Mouse (Mus musculus): ENCODE measurements around the gene Lpp.

Gene Lpp

DNA sequence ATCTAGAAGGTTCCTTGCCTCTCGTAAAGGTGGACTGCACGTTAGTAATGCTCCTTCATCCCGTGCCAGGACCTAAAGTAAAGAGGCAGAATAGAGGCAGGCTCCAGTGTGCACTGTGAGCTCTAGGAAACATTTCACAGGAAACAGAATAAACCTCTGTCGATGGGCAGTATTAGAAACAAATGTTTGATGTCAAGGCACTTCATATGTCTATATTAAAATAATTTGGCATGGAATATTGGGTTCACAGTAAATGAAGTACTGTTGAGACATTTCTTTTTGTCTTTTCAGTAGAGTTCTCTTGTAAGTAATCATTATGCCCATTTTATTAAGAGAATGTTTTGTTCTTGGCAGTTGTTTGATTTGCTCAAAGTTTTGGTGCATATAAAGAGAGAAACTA lies 398.7 kb downstream of the Lpp start:
- DNase-seq (ENCODE audit: extremely low spot score, low spot score): no peak

DNA sequence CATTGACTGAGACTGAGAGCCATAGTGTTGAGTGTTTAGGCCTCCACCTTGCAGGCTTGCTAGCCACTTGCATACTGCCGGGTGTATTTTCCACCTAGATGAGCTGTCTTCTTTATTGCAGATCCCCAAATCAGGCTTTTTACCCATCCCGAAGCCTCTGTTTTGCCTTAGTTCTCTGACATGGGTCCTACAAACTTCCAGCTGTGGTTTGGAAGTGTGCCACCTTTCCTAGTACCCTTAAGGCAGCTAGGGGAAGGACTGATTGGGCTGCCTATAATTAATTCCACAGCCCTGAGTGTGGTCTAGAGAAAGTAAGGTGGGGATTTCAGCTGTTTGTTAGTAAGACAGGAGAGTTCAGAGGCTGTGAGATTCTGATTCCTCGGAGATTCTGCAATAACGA lies 399.5 kb downstream of the Lpp start:
- no peak for DNase-seq (ENCODE audit: extremely low spot score, low spot score)

DNA sequence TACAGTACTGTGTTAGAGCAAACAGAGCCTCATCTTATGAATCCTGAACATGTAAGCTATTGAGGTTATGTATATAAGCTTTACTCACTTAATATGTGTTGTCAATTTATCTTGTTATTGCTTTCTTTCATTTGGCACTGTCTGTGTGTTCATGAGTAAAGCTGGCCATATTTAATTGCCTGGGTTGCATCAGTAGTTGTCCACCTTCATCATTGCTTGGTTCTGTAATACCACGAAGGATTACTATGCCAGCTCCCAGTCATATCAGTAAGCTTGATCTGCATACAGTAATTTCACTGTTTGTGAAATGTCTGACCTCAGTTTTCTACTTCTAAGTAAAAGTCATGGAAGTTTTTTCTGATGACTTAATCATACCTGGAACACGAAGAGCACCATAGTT lies 401.4 kb downstream of the Lpp start:
- DNase-seq (ENCODE audit: extremely low spot score, low spot score): no peak

DNA sequence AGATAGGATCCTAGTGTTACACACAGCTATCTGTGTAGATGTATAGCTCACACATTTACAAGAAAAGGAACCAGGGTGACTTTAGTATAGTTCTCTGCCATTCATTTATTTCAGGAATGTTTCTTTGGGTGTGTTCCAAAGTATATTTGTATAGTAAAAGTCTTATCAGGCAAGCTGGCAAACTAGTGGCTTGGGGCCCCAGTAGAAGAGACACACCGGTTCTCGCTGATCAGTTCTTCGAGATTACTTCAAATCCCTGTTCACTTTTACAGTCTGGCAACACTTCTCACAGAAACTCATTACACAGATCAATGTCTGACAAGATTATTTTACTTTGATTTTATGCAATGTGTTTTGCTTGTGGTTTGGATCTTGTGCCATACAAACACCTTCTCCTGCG lies 408.0 kb downstream of the Lpp start:
- DNase-seq (ENCODE audit: extremely low spot score, low spot score): no peak

DNA sequence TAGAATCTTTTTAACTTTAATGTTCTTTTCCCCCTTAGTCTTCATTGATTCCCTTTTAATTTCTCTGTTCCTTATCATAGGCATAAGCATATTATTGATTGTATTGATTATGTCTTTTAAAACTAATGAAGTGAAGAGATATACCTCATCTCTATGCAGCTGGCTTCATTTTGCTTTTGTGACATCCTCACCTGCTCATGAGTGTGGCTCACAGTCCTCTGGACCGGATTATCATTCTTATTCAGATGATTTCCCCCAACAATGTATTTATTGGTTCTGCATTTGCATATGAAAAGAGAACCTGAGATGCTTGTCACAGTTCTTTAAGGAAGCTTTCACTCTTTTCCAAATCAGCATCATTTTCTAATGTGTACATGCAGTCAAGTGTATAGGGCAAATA lies 408.5 kb downstream of the Lpp start:
- DNase-seq (ENCODE audit: extremely low spot score, low spot score): no peak

DNA sequence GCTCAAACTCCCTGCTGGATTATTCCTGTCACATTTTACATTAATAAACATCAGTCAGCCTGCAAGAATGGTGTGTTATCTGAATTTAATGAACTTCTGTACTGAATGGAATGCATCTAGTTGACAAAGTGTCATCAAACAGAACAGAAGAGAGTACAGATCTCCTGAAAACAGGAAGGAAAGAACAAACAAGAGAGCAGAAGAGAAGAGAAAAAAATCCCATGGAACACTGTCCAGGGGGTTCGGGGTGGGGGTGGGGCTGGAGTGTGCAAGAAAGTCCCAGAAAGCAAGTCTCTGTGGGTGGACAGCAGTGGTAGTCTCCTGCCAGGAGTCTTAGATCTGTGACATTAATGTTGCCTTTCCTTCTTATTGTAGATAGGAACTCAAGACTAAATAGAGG lies 412.8 kb downstream of the Lpp start:
- no peak for DNase-seq (ENCODE audit: extremely low spot score, low spot score)

DNA sequence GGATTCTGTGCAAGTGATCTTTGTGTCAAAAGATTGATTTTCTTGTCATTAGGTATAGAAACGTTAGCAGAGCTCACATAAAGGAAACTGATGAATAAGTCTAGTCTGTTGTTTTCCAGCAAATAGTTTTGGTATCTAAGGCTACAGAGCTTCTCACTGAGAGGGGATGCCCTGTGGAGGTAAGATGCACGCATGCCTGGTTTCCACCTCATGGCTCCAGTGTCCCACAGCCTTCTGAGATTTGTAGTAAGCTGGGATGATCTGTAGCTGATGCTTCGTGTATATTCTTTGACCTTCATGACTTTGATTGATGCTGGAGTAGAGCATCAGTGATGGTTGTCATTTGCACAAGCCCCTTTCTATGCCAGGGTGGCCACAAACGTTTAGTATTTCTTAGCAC lies 414.3 kb downstream of the Lpp start:
- DNase-seq (ENCODE audit: extremely low spot score, low spot score): no peak

DNA sequence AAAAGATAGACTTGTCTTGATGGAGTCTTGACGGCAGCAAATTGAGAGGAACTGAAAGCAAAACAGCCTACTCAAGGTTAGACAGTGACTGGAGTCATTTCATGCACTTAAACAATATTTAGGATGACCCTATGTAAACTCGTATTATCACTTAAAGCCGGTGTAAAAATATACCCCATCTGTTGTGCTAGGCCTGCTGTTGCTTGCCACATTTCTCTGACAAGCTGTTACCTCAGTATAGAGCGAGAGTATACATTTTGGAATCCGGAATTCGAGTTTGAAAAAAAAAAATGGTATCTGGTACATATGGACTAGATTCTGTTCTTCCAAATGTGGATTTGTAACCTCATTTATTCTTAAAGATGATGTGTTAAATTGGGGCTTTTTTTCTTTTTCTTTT lies 416.5 kb downstream of the Lpp start:
- DNase-seq (ENCODE audit: extremely low spot score, low spot score): no peak

DNA sequence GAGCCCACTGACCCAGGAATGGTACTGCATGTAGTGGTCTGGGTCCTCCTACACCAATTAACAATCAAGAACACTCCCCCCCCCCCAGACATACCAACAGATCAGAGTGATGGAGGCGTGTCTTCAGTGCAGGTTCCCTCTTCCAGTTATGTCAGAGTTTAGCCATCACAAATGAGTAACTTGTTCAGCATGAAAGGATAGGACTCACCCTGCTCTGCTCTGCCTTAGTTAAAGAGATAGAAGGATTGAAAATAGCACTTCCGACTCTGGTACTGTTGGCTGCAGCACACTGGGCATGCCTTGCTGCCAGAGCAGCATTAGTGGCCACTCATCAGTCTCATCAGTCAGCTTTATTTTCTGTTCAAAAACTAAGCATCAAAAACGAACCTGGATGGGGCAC lies 423.3 kb downstream of the Lpp start:
- no peak for DNase-seq (ENCODE audit: extremely low spot score, low spot score)

DNA sequence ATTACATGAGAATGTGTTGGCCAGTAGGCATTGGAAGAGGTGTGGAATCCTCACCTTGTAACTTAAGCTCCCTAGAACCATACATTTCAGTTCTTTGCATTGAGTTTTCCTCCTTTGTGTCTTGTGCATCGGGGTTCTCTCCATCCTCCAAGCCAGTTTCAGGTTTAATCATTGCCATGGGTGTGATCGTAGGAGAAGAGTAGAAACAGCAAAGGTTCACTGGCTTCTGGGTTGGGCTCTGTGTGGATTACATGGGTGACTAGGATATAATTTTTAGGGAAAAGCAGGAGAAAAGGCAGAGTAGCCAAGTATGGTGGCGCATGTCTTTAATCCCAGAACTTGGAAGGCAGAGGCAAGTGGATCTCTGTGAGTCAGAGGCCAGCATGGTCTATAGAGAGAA lies 424.1 kb downstream of the Lpp start:
- no peak for DNase-seq (ENCODE audit: extremely low spot score, low spot score)

DNA sequence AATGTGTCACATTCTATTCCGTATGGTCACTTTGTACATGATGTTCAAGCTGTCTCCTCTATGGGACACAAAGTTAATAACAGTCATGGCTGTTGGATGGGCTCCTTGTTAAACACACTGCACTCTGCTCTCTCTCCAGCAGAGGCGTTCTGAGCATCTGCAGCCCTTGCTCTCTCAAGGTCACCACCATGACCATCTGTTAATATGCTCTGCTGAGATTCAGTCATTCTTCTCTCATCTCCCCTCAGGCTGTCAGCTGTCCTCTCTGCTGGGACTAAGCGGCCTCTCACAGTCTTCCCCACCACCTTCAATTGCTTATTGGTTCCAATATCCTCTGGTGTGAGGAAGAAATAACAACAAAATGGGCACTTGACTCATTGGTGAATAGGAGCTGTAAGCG lies 425.8 kb downstream of the Lpp start:
- peak; percentile 22 for DNase-seq (ENCODE audit: extremely low spot score, low spot score)

DNA sequence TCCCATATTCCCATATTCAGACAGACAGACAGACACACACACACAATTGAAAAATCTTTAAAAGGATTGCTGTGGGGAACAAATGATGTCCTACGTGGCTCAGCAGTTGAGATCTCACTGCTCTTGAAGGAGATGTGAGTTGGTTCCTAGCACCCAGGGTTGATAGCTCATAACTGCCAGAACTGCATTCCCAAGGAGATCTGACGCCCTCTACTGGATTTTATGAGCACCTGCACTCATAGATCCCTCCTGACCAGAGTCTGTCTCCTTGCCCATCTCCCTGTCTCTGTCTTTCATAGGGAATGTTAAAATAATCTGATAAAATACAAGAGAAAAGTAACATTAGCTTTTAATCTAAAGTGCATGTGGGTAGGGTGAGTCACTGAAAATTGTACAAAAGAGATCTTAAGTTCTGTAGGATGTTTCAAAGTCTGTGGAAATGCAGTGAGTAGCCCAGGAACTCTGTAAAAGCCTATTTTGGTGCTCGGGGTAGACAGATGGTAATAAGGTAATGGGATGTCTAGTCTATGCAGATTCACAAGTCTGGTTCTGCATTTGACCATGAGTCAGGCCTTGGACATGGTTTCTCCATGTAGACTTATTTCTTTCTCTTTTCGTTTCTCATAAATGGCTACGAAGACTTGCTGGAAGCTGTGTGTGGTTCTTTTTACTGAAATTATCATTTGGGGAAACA lies 429.0 kb downstream of the Lpp start:
- DNase-seq (ENCODE audit: extremely low spot score, low spot score): no peak

DNA sequence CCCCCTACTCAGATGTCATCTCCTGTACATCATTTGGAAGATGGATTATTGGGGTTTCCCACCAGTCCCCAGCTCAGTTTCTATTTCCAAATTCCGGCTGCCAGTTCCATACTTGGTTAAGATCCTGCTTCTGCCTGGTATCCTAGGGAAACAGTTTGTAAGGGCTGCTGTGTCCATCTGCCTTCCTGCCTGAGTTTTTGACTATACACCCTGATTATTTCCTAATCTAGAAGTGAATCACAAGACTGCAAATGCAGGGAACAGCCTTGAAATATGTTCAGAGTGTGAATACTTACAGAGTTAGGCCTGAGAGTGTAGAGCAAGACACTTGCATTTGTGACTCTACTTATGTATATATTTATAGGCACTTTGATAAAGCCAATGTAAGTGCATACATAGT lies 429.6 kb downstream of the Lpp start:
- no peak for DNase-seq (ENCODE audit: extremely low spot score, low spot score)

DNA sequence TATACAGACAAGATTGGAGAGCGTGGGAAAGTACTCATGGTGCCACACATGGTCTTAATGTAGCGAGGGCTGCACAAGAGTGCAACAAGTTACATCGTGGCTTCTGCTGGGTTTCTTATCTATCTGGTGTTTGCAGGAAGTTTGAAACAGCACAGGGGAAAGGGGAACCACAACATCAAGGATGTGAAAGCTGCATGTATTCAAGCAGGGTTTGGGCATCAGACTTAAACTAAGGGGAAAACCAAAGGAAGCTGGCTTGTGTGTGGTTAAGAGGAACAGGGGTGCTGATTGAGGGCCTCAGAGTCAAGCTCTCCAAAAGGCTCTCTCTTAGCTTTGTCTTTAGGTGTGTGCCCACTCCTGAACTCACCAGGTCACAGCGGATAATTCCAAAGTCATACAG lies 433.1 kb downstream of the Lpp start:
- no peak for DNase-seq (ENCODE audit: extremely low spot score, low spot score)

DNA sequence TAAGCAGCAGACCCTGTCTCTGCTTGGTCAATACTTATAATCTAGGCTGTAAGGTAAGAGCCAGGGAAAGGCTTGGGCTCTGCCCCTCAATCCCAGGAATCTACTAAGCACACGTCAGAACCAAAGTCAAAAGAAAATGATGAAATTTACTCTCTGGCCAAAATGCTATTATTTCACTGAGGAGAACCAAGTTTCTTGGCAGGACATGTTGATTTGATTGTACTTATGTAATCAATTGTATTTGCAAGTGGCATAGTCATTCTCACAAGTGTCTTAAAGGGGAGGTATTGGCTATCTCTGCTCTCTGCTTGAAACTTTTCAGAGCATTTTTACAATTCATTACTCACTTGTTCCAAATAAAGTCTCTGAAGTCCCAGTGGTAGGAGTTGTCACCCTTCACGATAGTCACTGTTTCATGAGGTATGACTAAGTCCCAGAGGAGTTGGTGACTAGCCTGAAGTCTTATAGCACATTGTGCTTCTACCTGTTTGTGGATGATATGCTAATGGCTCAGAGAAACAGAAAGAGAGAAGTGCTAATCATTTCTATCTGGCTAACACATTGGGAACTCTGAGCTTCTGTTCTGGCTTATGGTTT lies 435.0 kb downstream of the Lpp start:
- no peak for DNase-seq (ENCODE audit: extremely low spot score, low spot score)

DNA sequence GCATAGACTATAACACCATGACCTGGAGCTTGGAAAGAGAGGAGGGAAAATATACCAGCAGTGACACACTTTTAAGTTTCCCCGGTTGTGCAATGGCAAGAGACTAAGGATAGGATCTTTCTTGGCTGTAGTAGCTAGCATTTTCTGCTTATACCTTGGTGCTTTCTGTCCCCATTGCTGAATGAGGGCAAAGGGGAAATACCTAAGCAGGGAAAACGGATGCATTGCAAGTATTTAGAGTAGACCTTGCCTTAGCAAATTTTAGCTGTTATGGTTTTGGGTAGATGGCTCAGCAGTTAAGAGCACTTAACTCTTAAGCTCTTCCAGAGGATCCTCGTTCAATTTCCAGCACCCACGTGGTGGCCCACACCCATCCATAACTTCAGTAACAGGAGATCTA lies 436.6 kb downstream of the Lpp start:
- no peak for DNase-seq (ENCODE audit: extremely low spot score, low spot score)

DNA sequence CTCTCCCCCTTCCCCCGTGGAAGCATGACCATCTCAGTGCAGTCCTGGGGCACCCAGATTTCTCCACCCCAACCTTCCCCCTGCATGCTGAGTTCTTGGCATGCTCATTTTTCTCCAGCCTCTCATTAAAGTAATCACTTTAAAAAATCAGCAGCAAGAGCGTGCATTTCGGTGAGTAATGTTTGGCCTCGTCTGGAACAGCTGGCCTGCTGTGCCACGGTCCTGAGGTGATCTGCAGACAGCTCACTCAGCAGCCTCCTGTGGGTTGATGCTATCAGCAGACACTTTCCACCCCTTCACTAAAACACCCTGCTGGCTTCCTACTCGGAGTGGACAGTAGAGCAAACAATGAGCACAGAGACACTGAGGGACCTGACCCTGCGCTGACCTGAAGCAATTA lies 437.6 kb downstream of the Lpp start:
- no peak for DNase-seq (ENCODE audit: extremely low spot score, low spot score)

DNA sequence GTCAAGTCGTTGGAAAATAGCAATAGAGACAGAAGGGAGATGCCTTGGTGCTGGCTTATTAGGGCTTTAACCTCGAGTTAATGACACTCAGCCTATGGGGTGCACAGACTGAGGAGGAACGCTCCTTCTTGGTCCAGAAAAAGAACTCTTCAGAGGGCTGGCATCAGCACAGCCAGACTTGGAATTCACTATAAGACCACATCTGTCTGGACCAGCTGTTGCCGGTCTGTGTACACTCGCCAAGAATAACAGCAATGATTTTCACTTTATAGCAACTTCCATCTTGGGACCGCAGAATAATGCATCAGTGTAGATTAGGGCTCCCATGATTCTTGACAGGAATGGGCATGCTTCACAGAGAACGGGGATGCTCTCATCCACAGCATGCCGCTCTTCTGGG lies 439.9 kb downstream of the Lpp start:
- DNase-seq (ENCODE audit: extremely low spot score, low spot score): no peak

DNA sequence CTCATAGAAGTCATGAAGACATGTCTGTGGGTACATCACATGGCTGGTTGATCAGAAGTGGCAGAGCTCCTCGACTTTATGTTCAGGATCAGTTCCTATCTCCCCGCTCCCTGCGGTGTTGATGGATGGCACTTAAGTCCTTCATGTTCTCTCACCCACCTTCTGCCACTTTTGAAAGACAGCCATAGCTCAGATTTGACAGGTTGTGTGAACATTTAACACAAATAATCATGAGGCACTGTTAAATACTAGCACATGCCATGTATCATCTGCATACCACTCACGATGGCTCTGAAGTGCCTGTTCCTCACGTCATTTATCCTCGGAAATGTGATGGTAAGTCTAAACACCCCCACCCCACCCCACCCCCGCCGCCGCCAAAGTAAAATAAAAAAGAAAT lies 441.2 kb downstream of the Lpp start:
- no peak for DNase-seq (ENCODE audit: extremely low spot score, low spot score)

DNA sequence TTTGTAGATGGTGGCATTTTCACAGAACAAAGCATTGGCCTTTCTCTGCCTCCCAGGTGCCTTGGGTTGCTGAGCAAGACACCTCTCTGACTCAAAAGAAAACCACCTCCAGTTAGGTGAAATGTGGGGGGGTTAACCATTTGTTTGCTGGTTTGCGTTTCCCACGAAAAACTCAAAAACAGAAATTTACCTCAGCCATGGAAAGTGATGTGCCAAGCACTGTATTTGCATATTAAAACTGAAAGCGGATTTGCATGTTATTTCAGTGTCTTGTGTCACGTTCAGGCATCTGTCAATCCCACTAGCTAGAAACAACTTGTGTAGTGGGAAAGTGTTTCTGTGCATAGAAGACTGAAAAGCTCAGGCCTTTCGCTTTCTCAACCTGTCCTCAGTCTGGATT lies 443.2 kb downstream of the Lpp start:
- no peak for DNase-seq (ENCODE audit: extremely low spot score, low spot score)

DNA sequence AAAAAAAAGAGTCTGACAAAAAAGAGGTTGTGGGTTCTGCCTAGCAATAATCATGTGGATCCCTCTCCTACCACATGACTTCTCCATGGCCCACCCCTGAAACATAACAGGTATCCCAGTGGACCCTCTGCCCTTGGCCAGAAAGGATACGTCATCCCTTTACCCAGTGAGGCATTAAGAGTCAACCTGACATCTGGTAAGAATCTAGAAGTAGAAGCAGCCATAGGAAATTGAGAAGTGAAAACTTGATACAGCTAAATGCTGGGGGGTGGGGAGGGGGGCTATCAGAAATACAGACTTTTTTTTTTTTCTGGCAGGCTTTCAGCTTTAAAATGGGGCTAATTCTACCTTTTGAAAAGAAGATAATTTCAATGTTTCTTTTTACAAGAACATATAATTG lies 445.7 kb downstream of the Lpp start:
- DNase-seq (ENCODE audit: extremely low spot score, low spot score): no peak

DNA sequence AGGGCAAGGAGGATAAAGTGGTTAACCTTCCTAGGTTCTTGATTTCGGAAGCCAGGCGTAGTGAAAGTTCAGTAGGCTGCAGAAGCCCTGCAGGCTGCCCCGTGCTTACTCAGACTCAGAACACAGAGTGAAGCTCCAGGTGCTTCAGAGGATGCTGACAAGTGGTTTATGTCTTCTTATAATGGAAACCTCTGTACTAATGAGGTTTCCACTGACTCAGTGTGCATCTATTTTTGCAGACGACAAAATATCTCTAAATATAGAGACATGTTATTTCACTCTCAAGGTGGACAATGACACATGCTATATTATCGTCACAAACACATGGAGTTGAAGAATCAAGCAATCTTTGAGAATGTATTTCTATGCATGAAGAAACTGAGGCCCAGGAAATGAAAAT lies 446.8 kb downstream of the Lpp start:
- DNase-seq (ENCODE audit: extremely low spot score, low spot score): no peak

DNA sequence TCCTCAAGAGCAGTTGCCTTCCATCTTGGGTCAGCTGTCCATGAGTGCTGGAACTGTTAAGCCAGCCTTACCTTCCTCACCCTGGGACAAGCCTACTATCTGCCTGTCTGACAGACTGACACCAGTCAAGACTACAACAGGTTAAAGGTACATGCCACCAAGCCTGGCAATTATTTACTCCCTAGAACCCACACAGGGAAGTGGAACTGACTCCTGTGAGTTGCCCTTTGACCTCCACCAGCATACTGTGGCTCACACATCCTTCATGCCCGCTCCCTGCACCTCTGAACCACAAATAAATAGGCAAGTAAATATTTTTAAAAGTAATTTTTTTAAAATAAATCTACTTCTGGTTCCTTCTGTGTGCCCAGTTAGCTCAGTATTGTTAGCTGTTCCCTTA lies 452.8 kb downstream of the Lpp start:
- no peak for DNase-seq (ENCODE audit: extremely low spot score, low spot score)
